Mouse (Mus musculus) brain, embryonic 18.5 days (tissue): ENCODE data around the gene Eif4a2.

Experiments used
- DNase-seq: peaks from one replicate; pipeline ENCODE4 v3.0.0-alpha.2; 2012; ENCODE audit warnings: low read depth, low spot score

Eif4a2 gene

GRCm38 (mm10) chr16:23103841-23104240, 3.4 kb upstream of the Eif4a2 start:
- DNase-seq: no peak

GRCm38 (mm10) chr16:23106121-23106520, 1.1 kb upstream of the Eif4a2 start:
- no peak for DNase-seq

- peak; percentile 67 for DNase-seq
Observed at GRCm38 (mm10) chr16:23107946-23108759, 909 bp downstream of the Eif4a2 start.

GRCm38 (mm10) chr16:23108943-23109342, 1.7 kb downstream of the Eif4a2 start:
- no peak for DNase-seq

GRCm38 (mm10) chr16:23109350-23110280, 2.4 kb downstream of the Eif4a2 start:
- no peak for DNase-seq

GRCm38 (mm10) chr16:23112348-23112747, 5.1 kb downstream of the Eif4a2 start:
- no peak for DNase-seq

- DNase-seq: no peak
Observed at GRCm38 (mm10) chr16:23112861-23113435, 5.7 kb downstream of the Eif4a2 start.

GRCm38 (mm10) chr16:23113903-23114302, 6.7 kb downstream of the Eif4a2 start:
- no peak for DNase-seq

DNA sequence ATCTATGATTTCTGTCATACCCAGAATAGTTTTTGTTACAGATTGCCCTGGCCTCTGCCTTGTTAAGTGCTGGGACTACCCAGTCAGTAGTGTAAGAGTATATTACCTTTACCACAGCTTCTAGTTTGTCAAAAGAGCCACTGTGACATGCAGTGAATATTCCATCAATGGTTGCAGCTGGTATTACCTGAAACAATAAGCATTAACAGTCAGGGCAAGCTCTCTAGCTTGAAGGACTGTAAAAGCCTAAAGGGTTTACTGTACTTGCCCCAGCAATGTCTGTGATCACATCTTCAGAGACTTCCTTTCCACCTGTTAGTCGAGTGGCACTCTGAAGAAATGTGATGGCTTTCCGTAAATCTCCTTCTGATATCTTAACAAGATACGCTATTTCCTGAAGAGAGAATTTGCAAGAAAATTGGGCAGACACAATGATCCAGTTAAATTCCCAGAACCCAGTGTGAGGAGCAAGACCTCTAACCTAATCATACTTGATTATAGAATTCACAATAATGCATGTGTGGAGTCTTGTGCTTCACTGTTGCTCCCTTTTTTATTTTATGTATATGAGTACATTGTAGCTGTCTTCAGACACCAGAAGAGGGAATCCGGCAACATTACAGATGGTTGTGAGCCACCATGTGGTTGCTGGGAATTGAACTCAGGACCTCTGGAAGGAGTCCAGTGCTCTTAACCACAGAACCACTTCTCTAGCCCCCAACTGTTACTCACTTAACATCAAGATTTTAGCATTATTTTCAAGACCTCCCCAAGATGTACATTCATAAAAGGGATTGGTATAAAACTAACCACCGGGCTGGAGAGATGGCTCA, 7.3 kb downstream of the Eif4a2 start:
- no peak for DNase-seq

GRCm38 (mm10) chr16:23115486-23115885, 8.2 kb downstream of the Eif4a2 start:
- DNase-seq: no peak

- no peak for DNase-seq
Observed at GRCm38 (mm10) chr16:23117173-23117572, 9.9 kb downstream of the Eif4a2 start.

DNA sequence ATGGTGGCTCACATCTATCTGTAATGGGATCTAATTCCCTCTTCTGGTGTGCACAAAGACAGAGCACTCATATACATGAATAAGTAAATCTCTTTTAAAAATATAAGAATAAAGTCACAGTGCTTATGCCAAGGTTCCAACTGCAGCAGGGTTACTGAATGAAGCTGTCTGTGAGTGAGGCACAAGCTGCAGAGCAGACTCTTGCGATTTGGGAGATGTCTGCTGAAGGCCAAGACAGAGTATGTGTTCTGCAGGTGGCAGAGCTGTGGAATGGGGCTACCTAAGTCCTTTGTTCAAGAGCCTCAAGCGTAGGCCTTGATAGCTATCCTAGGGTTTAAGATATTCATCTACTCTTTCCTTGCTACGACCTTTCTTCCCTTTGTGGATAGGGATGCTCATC, 15.2 kb downstream of the Eif4a2 start:
- DNase-seq: no peak

- no peak for DNase-seq
Observed at GRCm38 (mm10) chr16:23123104-23123503, 15.9 kb downstream of the Eif4a2 start.

DNA sequence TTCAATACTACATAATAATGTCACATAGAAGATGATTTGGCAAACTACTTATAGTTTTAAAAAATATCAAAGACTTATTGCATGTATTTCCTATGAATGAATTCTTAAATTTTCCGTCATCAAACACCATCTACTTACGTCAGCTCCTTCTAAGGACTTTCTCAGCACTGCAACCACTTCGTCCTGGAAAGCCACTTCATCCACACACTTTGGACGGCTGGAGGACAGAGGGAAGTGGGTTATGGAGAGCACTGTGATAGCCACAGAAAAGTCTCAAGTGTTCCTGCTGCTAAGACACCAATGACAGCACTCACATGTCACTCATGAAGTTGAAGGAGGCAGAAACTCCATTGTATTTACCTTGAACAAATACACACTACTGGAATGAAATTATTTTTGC, 17.2 kb downstream of the Eif4a2 start:
- no peak for DNase-seq

GRCm38 (mm10) chr16:23127311-23127672, 20.0 kb downstream of the Eif4a2 start:
- no peak for DNase-seq

DNA sequence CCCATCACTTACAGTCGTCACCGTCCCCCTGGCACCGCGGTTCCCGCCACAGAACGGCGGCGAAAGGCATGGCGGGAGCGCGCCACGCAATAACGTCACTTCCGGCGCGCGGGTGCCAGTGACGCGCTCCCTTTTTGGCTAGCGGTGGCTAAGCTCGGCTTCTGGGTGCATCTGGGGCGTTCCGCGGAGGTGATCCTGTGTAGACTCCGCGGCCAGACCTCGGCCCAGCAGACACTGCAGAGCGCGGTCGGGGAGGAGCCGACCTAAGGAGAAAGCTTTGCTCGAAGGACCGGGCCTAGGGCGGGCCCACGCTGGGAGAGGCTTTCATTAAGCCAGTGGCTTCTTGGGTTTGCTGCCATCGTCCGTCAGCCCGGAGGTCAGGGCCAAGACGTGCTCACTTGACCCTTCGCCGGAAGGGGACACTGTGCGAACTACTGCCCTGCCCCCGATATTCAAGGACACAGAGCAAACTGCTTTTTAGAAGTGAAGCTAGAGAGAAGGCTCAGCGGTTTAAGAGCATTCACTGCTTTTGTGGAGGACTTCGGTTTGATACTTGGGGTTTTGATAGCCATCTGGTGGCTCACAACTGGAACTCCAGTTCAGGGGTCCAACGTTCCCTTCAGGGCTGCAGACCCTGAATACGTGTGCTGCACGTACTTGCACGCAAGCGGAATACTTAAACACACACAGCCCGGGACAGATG, 20.6 kb downstream of the Eif4a2 start, which contains the start of gene Rfc4:
Gene Rfc4 (minus strand): TSS at position 65 of the 703 bp plus-strand sequence.
- DNase-seq: peak; percentile 76

- no peak for DNase-seq
Observed at GRCm38 (mm10) chr16:23130303-23130702, 23.1 kb downstream of the Eif4a2 start.

DNA sequence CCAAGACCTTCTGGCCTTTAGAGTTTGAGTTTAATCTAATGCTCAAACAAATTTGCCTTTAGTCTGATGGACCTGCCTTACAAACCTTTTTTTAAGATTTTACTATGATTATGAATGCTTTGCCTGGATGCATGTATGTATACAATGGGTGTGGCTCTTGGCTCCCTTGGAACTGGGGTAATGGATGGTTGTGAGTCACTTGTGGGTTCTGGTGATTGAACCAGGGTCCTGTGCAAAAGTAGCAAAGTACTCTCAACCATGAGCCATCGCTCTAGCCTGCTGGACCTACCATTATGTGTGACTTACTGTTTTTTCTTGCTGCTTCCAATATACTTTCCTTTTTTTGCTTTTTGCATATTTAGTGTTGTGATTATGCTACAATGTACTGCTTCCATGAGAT, 25.1 kb downstream of the Eif4a2 start:
- no peak for DNase-seq

GRCm38 (mm10) chr16:23135421-23136149, 28.3 kb downstream of the Eif4a2 start:
- peak; percentile 14 for DNase-seq

GRCm38 (mm10) chr16:23136406-23136970, 29.2 kb downstream of the Eif4a2 start:
- DNase-seq: no peak
